Mouse (Mus musculus) stomach, embryonic 16.5 days (tissue): Measurements from ENCODE around the gene Rps2. TPM values are rescaled to one million over a fixed set of nuclear protein-coding genes. Genes with fewer than 3 reads are reported as not detected.
"Not testable (repeated sequence)": the region's sequence is repeated elsewhere in the genome, so short reads cannot be mapped to it uniquely, and the experiment has no call there.

Source experiments
- ATAC-seq: fragments of 200-750 bp; cut with Nextera tagmentation; 2 replicates; pipeline ENCODE4 v1.8.0; 2017; ENCODE audit warnings: moderate number of reproducible peaks, moderate TSS enrichment; ENCODE audit not compliant: insufficient read depth, low FRiP score
- H3K27ac ChIP-seq: fragments of 300-500 bp; sonication (generic); 2 replicates; pipeline ENCODE4 v1.5.1; 2014; ENCODE audit warnings: low read length
- H3K27me3 ChIP-seq: fragments of 300-500 bp; sonication (generic); 2 replicates; pipeline ENCODE4 v1.6.1; 2014; ENCODE audit warnings: low read length, control low read depth, mixed read lengths; ENCODE audit not compliant: control insufficient read depth, insufficient read depth
- H3K36me3 ChIP-seq: fragments of 300-500 bp; sonication (generic); 2 replicates; pipeline ENCODE4 v1.6.1; 2014; ENCODE audit warnings: low read length; ENCODE audit not compliant: control insufficient read depth, insufficient read depth
- H3K4me1 ChIP-seq: fragments of 300-500 bp; sonication (generic); 2 replicates; pipeline ENCODE4 v1.6.1; 2014; ENCODE audit warnings: low read length, control low read depth, mixed read lengths; ENCODE audit not compliant: control insufficient read depth, insufficient read depth
- H3K4me2 ChIP-seq: fragments of 300-500 bp; sonication (generic); 2 replicates; pipeline ENCODE4 v1.6.1; 2014; ENCODE audit warnings: low read depth, low read length, mixed read lengths
- H3K4me3 ChIP-seq: fragments of 300-500 bp; sonication (generic); replicated peaks from 2 replicates; pipeline ENCODE4 v1.5.1; 2014; ENCODE audit warnings: mild to moderate bottlenecking, low read length
- H3K9ac ChIP-seq: fragments of 300-500 bp; sonication (generic); 2 replicates; pipeline ENCODE4 v1.6.1; 2014; ENCODE audit warnings: low read length
- H3K9me3 ChIP-seq: fragments of 300-500 bp; sonication (generic); replicated peaks from 2 replicates; pipeline ENCODE4 v1.6.1; 2016; ENCODE audit warnings: low read length, control low read depth; ENCODE audit not compliant: control insufficient read depth
- WGBS: fragments of 180-500 bp; shearing (Covaris S2); extraction: QIAGEN DNeasy Blood & Tissue Kit; methylation state at CpG from one replicate; pipeline ENCODE4 v1.1.7; 2014; 5-methylcytosine and 5-hydroxymethylcytosine counted together
- polyA plus RNA-seq: library from polyadenylated mRNA; unstranded; fragments of >200 nt; fragmentation: Nextera tagmentation; extraction: Ambion mirVana; gene quantifications from 2 replicates; pipeline ENCODE4 v1.2.1, GENCODE M21; 2015

Rps2 gene
- polyA plus RNA-seq, 1 experiment from 2014 or later = 1,212 TPM

GRCm38 (mm10) chr17:24716166-24716682, 1.7 kb upstream of the Rps2 start:
- Histone ChIP-seq H3K9ac (no peak overlapping the region), H3K4me2 (no peak overlapping the region), H3K36me3 (0 out of 2 replicates have a peak, but pooled peaks cover 3% of the 10 kb centered on the region), H3K4me3 (no peak overlapping the region), H3K27ac (no peak overlapping the region), H3K4me1 (peaks cover 2% of the 10 kb centered on the region; the same call in 1 of the 2 replicates), H3K9me3 (no peaks in the 10 kb centered on the region), H3K27me3 (no peaks in the 10 kb centered on the region)
- ATAC-seq = no peak
- WGBS = 97% methylated on average over 15 of the region's 15 CpGs

GRCm38 (mm10) chr17:24718938-24719337, 1.0 kb downstream of the Rps2 start:
- H3K27me3 ChIP-seq, H3K36me3 ChIP-seq, H3K9me3 ChIP-seq, ATAC-seq, H3K27ac ChIP-seq: not testable (repeated sequence)
- H3K4me2 ChIP-seq = peak overlapping the region; percentile 48
- peaks cover 19% of the 10 kb centered on the region for H3K4me1 ChIP-seq
- peak overlapping the region; percentile 94 for H3K4me3 ChIP-seq
- peak overlapping the region; percentile 95 for H3K9ac ChIP-seq
- 57% methylated on average over 5 of the region's 5 CpGs for WGBS

- peak overlapping the region; percentile 94 for H3K4me3 ChIP-seq
- peak overlapping the region; percentile 72 for H3K4me2 ChIP-seq
- no peaks in the 10 kb centered on the region for H3K9me3 ChIP-seq
- 0 out of 2 replicates have a peak, but pooled peaks cover 3% of the 10 kb centered on the region for H3K36me3 ChIP-seq
- H3K9ac ChIP-seq = peak overlapping the region; percentile 95
- peak overlapping the region; percentile 88 for H3K27ac ChIP-seq
- peak; percentile 99 for ATAC-seq
- peaks cover 19% of the 10 kb centered on the region for H3K4me1 ChIP-seq
- H3K27me3 ChIP-seq = no peaks in the 10 kb centered on the region
- WGBS = under 1% methylated on average over 61 of the region's 61 CpGs
These were observed 1.7 kb downstream of the Rps2 start for GRCm38 (mm10) chr17:24719494-24720222.

GRCm38 (mm10) chr17:24720616-24721015, 2.7 kb downstream of the Rps2 start:
- Histone ChIP-seq H3K4me3 (peak overlapping the region; percentile 94), H3K9ac (peak overlapping the region; percentile 80), H3K4me1 (peaks cover 19% of the 10 kb centered on the region), H3K27ac (peak overlapping the region; percentile 39; the same call in 1 of the 2 replicates), H3K4me2 (peak overlapping the region; percentile 72)
- H3K27me3 ChIP-seq, ATAC-seq, H3K9me3 ChIP-seq, H3K36me3 ChIP-seq: not testable (repeated sequence)
- WGBS = under 1% methylated on average over 11 of the region's 11 CpGs

- not testable (repeated sequence) for H3K9me3 ChIP-seq, H3K36me3 ChIP-seq, H3K27me3 ChIP-seq, ATAC-seq, H3K27ac ChIP-seq
- H3K4me1 ChIP-seq = peaks cover 19% of the 10 kb centered on the region
- H3K4me2 ChIP-seq = peak overlapping the region; percentile 72
- 43% methylated on average over 7 of the region's 7 CpGs for WGBS
- peak overlapping the region; percentile 66 for H3K9ac ChIP-seq
- H3K4me3 ChIP-seq = peak overlapping the region; percentile 94
These were observed 3.6 kb downstream of the Rps2 start for GRCm38 (mm10) chr17:24721383-24721955.

GRCm38 (mm10) chr17:24722220-24722924, 4.5 kb downstream of the Rps2 start:
- peak overlapping the region; percentile 52; the same call in 1 of the 2 replicates for H3K9ac ChIP-seq
- H3K4me1 ChIP-seq = peaks cover 19% of the 10 kb centered on the region
- H3K4me2 ChIP-seq = peak overlapping the region; percentile 72
- H3K27me3 ChIP-seq = no peaks in the 10 kb centered on the region; the same call in 1 of the 2 replicates
- no peak for ATAC-seq
- 0 out of 2 replicates have a peak overlapping the region, but pooled peaks have one; percentile 7 for H3K4me3 ChIP-seq
- H3K9me3 ChIP-seq = no peaks in the 10 kb centered on the region
- no peak overlapping the region for H3K27ac ChIP-seq
- WGBS = 34% methylated on average over 13 of the region's 13 CpGs
- 0 out of 2 replicates have a peak, but pooled peaks cover 3% of the 10 kb centered on the region for H3K36me3 ChIP-seq

GRCm38 (mm10) chr17:24723122-24723880, 5.4 kb downstream of the Rps2 start:
- 0 out of 2 replicates have a peak, but pooled peaks cover 3% of the 10 kb centered on the region for H3K36me3 ChIP-seq
- H3K27me3 ChIP-seq = no peaks in the 10 kb centered on the region; the same call in 1 of the 2 replicates
- H3K4me2 ChIP-seq = peak overlapping the region; percentile 72
- peak overlapping the region; percentile 90 for H3K4me3 ChIP-seq
- ATAC-seq = no peak
- peaks cover 19% of the 10 kb centered on the region for H3K4me1 ChIP-seq
- peak overlapping the region; percentile 86 for H3K27ac ChIP-seq
- under 1% methylated on average over 12 of the region's 12 CpGs for WGBS
- H3K9me3 ChIP-seq = no peaks in the 10 kb centered on the region
- H3K9ac ChIP-seq = peak overlapping the region; percentile 90

GRCm38 (mm10) chr17:24723881-24724180, 5.9 kb downstream of the Rps2 start:
- Histone ChIP-seq H3K4me3 (peak overlapping the region; percentile 90), H3K9ac (peak overlapping the region; percentile 90), H3K9me3 (no peaks in the 10 kb centered on the region), H3K27ac (peak overlapping the region; percentile 86), H3K36me3 (no peaks in the 10 kb centered on the region), H3K27me3 (no peaks in the 10 kb centered on the region; the same call in 1 of the 2 replicates), H3K4me2 (peak overlapping the region; percentile 72), H3K4me1 (peaks cover 19% of the 10 kb centered on the region)
- WGBS = under 1% methylated on average over 15 of the region's 15 CpGs
- no peak for ATAC-seq
